Mouse (Mus musculus): Measurements from ENCODE around the gene Slc1a4.

Gene Slc1a4

DNA sequence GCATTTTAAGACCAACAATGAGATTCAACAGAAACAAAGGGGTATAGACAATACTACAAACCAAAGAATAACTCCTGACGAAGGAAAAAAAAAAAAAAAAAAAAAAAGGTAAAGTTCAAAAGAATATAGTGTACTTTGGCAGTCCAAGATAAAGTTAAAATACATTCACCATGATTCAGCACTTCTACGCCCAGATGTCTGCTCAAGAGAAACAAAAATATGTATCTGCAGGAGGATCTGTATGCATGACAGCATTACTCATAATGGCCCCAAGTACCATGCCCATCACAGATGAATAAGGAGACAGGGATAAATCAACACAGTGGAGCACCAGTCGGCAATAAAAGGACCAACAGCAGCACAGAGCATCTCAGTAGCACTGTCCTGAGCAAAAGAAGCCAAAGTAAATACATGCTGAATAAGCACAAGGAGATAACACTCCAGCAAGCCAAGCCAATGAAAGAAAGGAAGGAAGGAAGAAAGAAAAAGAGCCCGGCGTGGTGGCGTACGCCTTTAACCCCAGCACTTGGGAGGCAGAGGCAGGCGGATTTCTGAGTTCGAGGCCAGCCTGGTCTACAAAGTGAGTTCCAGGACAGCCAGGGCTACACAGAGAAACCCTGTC lies 7.3 kb downstream of the Slc1a4 start:
- DNase-seq (ENCODE audit: low read depth) = no peak

DNA sequence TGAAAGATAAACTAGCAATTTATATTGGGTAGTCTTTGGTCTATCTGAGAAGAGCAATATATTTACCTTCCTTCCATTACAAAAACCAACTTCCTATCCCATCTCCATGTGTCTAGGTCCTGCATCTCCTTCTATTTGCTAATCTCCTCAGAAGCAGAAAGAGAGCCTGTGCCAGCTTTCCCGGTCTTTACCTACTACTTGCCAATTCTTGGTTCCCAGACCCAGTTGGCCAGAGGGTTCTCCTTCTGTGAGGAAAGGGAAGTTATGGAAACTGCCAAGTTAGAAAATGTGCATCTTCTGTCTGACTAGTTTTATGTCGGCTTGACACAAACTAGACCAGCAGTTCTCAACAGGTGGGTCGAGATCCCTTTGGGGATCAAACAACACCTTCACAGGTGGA lies 8.5 kb downstream of the Slc1a4 start:
- no peak for DNase-seq (ENCODE audit: low read depth)

GRCm38 (mm10) chr11:20322366-20322765 lies 10.1 kb downstream of the Slc1a4 start:
- no peak for DNase-seq (ENCODE audit: low read depth)

DNA sequence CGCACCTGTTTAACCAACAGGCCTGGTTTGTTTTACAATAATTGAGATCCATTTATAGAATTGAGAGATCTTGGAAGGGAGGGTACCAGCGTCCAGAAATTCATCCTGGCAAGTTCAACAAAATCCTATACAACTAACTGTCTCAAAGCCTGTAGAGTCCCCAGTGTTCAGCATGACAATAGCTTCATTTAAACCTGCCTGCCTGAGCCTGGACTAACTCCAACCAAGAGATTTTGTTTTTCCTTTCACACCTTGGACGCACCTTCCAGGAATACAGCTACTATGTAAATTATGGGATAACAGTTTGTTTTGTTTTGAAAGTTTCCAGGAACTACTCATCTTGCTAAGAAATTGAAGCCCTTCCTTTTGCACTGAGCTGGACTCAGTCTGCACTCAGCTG lies 11.9 kb downstream of the Slc1a4 start:
- DNase-seq (ENCODE audit: low read depth) = no peak

- DNase-seq (ENCODE audit: low read depth) = no peak
Measured at GRCm38 (mm10) chr11:20318659-20319454, 13.7 kb downstream of the Slc1a4 start.

DNA sequence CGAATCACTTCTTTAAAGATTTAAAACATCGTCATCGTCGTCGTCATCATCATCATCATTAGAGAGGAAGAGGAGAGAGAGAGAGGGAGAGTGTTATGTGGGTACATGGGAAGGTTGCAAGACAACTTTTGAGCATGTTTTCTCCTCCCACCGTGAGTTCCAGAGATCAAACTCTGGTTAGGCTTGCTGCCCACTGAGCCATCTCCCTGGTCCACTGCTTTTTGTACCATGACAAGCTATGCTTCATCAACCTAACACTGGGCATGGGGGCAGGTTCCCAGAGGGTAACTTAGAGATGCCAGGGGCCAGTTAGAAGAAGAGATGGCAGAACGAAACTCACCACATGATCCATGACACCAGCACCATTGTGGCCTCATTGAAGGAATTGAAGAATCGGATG lies 18.9 kb downstream of the Slc1a4 start:
- DNase-seq (ENCODE audit: low read depth) = no peak

DNA sequence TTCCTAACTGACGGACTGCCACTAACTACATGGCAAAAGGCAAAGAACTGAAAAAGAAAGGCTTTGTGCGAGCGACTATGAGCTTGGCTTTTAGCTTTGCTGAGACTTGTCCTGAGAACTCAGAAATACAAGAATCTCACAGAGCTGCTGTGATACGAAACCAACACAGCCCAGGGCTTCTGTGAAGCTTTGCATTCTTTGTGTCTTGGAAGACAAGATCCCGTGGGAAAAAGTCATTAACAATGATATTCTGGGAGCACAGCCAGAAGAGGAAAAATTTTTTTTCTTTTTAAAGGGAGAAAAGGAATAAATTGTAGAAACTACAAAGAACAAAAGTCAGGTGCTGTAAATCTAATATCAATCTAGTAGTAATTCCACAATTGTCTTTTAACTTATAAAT lies 23.5 kb downstream of the Slc1a4 start:
- DNase-seq (ENCODE audit: low read depth) = no peak

DNA sequence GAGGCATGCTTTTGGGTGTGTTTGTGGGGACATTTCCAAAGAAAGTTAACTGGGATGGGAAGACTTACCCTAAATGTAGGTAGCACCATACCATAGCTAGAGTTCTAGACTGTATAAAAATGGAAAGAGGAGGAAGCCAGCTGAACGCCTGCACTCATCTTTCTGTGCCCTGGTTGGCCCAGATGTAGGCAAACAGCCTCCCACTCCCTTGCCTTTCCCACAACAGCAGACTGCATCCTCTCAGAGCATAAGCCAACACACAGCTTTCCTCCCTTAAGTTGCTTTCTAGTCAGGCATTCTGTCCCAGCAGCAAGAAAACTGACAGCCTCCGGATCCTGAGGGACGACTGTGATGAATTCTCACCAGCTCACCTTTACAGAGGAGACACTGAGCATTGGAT lies 25.1 kb downstream of the Slc1a4 start:
- DNase-seq (ENCODE audit: low read depth) = no peak

GRCm38 (mm10) chr11:20305641-20306040 lies 26.9 kb downstream of the Slc1a4 start:
- DNase-seq (ENCODE audit: low read depth) = no peak

DNA sequence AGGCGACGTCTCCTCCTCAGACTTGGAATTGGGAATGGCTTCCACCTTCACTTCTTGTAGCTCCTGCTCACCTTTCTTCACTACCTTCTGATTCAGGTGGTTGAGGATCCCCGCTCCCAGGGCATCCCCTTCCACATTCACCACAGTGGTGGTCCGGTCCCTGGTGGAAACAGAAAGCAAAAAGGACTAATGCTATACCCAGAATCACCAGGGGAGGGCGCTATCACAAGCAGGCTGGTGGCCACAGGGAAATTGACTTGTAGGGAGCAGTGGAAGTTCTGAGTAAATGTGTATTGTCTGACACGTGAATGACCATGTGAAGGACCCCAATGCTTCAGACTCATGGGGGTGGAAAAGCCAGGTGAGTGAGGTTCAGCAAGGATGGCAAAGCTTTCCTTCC lies 28.2 kb downstream of the Slc1a4 start:
- no peak for DNase-seq (ENCODE audit: low read depth)

DNA sequence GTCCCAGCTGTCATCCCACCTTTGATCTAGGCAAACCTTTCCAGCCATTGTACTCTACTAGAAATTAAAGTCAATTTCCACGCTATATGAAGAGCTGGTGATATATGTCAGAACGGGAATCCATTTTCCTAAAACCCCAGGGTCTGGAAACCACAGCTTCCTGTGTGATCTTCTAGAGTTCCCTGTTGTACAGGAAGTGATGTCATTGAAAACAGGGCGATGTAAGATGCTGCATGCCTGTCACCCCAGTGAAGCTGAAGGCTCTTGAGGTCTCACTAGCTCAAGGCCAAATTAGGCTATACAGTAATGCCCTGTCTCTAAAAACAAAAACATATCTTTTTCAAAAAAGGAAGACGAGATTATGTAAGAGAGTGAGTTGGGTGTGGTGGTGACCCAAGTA lies 31.2 kb downstream of the Slc1a4 start:
- DNase-seq (ENCODE audit: low read depth) = no peak

DNA sequence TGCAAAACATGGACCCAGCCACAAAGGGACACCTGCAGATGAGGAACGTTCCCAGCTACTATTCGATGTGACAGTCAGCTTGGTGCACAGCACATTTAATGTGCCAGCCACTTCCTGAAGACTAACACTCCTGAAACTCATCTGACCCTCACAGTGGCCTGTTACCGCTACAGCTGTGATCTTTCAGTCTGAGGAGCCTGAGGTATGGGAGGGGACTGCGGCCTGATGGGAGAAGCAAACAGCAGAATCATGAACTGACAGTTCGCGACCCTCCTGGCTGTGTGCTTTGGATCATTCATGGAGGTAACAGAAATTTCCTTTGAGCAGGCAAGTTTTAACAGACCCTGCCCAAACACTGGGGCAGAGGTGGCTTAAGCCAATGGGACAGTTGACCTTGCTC lies 31.7 kb downstream of the Slc1a4 start:
- no peak for DNase-seq (ENCODE audit: low read depth)

GRCm38 (mm10) chr11:20299900-20300299 lies 32.6 kb downstream of the Slc1a4 start:
- DNase-seq (ENCODE audit: low read depth) = no peak

DNA sequence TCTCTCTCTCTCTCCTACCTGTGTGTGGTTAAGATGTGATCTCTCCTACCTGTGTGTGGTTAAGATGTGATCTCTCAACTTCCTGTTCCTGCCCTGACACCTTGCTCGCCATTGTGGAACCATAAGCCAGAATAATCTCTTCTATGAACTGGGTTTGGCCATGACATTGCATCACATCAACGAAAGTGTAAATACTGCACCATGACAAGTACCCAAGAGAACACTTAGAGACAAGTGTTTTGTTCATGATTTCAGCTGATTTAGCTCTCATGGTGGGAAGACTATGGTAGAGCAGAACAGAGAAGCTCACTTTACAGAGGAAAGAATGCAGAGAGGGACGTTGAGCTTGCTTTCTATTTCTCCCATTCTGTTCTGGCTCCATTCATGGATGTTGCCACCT lies 48.0 kb downstream of the Slc1a4 start:
- DNase-seq (ENCODE audit: low read depth) = no peak

DNA sequence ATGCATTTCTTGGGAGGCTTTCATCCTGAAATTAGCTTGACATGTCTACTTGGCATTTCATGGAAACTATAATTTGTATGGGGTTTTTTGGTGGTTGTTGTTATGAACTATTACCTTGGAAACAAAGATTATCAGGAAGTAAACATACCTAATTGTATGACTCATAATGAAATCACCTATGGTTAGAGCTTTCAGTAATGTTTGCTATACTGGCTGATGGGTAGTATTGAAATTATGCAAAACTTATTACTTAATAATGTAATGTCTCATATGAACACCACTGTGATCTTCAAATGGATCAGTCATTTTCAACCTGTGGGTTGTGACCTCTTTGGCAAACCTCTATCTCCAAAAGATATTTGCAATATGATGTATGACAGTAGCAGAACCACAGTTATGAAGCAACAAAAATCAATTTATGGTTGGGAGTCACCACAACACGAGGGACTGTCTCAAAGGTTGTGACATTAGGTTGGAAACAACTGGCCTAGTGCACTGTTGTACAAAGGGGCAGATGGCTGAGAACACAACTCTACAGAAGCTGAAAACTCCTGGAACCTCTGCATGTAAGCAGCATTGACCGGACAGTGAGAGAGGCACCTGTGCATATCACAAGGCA lies 49.8 kb downstream of the Slc1a4 start:
- no peak for DNase-seq (ENCODE audit: low read depth)

DNA sequence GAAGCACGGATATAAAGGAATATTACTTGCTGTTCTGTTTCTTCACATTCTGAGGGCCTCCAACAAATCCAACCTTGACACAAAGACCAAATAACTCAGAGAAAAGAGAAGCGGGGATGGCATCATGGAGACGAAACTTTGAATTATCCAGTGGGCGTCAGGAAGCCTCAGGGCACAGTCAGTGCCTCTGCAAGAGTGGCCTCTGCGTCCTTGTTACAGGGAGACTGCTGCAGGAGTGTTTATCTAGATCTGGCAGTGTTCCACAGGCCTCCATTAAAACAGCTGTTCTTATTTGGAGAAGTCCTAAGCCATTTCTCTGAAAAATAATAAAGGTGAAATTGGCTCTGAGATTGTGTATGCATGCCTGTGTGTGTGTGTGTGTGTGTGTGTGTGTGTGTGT lies 51.5 kb downstream of the Slc1a4 start:
- no peak for DNase-seq (ENCODE audit: low read depth)

GRCm38 (mm10) chr11:20278702-20279101 lies 53.8 kb downstream of the Slc1a4 start:
- DNase-seq (ENCODE audit: low read depth) = no peak

GRCm38 (mm10) chr11:20277106-20277505 lies 55.4 kb downstream of the Slc1a4 start:
- no peak for DNase-seq (ENCODE audit: low read depth)

DNA sequence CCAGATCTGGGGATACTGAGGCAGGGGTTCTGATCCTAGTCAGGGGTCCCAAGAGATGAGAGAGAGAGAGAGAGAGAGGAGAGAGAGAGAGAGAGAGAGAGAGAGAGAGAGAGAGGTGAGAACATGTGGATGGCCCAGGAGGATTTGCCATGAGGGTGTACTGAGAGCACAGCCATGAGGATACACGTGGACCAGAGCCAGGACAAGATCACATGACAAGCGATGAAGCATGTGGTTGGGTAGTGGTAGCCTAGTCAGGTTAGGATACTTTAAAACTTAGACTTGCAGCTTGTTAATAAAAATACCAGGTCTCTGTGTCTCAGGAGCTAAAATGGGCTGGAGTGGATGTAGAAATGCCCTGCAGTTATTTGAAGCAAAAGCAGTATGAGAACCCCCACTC lies 56.5 kb downstream of the Slc1a4 start:
- no peak for DNase-seq (ENCODE audit: low read depth)

DNA sequence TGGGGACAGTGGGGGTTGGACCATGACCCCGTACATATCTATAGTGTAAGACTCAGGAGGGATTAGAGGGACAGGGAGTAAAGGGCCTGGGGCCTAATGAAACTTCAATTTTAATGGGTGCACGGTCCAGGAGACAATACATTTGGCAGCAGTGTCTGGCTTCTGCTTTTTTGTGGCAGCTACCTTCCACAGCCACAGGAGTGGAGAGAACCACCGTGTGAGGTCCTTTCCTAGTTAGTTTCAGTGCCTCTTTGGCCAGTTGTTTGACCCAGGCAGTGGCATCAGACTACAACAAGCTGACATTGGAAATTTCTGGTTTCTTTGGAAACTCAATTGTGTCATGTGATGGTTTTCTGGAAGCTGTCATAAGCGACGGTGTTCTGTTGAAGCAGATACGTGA lies 62.6 kb downstream of the Slc1a4 start:
- no peak for DNase-seq (ENCODE audit: low read depth)

DNA sequence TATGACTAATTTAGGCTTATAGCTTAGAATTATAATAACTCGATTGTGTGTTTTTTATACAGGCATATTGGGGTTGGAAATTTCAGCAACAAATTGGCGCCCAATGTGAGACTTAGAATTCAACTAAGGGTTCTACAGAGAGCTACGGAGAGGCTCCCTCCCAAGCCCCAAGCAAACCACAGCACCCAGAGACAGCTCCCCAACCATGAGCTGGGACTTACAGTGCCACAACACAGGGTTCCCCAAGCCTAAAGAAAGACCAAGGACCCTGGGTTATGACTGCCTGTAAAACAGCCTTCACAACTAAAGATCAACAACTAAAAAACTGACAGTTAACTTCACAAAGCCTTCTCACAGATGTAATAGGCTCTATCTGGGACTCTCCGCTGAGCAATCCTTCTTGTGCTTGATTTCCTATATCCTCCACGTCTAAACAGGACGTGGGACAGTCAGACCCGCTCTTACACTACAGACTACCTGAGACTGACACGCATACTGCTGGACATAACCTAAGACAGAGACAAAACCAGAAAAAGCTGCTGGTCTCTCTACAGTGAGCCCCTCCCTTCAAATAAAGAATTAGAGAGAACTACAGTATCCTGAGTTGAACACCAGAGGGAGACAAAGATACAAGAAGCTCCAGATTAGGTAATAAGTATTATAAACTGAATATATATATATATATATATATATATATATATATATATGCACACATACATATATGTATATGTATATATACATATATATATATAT lies 69.7 kb downstream of the Slc1a4 start:
- DNase-seq (ENCODE audit: low read depth) = no peak

GRCm38 (mm10) chr11:20254791-20255190 lies 77.7 kb downstream of the Slc1a4 start:
- no peak for DNase-seq (ENCODE audit: low read depth)

GRCm38 (mm10) chr11:20253088-20253487 lies 79.4 kb downstream of the Slc1a4 start:
- no peak for DNase-seq (ENCODE audit: low read depth)
